Mouse (Mus musculus) 3T3-L1 (cell line): ENCODE results near the gene Mrps11.

ENCODE experiments used
- DNase-seq: peaks from one replicate; pipeline ENCODE4 v3.0.0-alpha.2; 2015; ENCODE audit warnings: low read depth, low spot score

Mrps11 gene

GRCm38 (mm10) chr7:78782639-78783581 is at the start of gene Mrps11, which contains the start of gene Mrpl46:
Mrps11 (plus strand) TSS chr7:78783119.
Mrpl46 (minus strand) TSS chr7:78783531.
- DNase-seq: peak; percentile 82

- DNase-seq: no peak
Measured at GRCm38 (mm10) chr7:78737196-78737595, 45.7 kb upstream of the Mrps11 start.

- no peak for DNase-seq
Measured at GRCm38 (mm10) chr7:78737614-78738210, 45.2 kb upstream of the Mrps11 start, which contains the start of gene Ntrk3. Ntrk3 (minus strand) TSS chr7:78738012.

GRCm38 (mm10) chr7:78739351-78740000 is 43.4 kb upstream of the Mrps11 start:
- DNase-seq: peak; percentile 9

- DNase-seq: no peak
Measured at GRCm38 (mm10) chr7:78743731-78744385, 39.1 kb upstream of the Mrps11 start.

GRCm38 (mm10) chr7:78752961-78753360 is 30.0 kb upstream of the Mrps11 start:
- DNase-seq: no peak

GRCm38 (mm10) chr7:78753752-78754457 is 29.0 kb upstream of the Mrps11 start:
- DNase-seq: no peak

- DNase-seq: no peak
Measured at GRCm38 (mm10) chr7:78754458-78755000, 28.4 kb upstream of the Mrps11 start.

GRCm38 (mm10) chr7:78763801-78764200 is 19.1 kb upstream of the Mrps11 start:
- DNase-seq: no peak

GRCm38 (mm10) chr7:78765215-78765631 is 17.7 kb upstream of the Mrps11 start:
- no peak for DNase-seq

GRCm38 (mm10) chr7:78766019-78766683 is 16.8 kb upstream of the Mrps11 start:
- peak; percentile 93 for DNase-seq

GRCm38 (mm10) chr7:78767929-78768531 is 14.9 kb upstream of the Mrps11 start:
- no peak for DNase-seq

GRCm38 (mm10) chr7:78769075-78769652 is 13.8 kb upstream of the Mrps11 start:
- DNase-seq: peak; percentile 29

GRCm38 (mm10) chr7:78770936-78771335 is 12.0 kb upstream of the Mrps11 start:
- no peak for DNase-seq

- no peak for DNase-seq
Measured at GRCm38 (mm10) chr7:78778741-78779140, 4.2 kb upstream of the Mrps11 start.

- no peak for DNase-seq
Measured at GRCm38 (mm10) chr7:78785906-78786305, 3.0 kb downstream of the Mrps11 start.

- no peak for DNase-seq
Measured at GRCm38 (mm10) chr7:78787793-78788380, 5.0 kb downstream of the Mrps11 start.

GRCm38 (mm10) chr7:78791359-78792222 is 8.7 kb downstream of the Mrps11 start:
- DNase-seq: peak; percentile 83
